Mouse (Mus musculus) neutrophil, adult 5-6 weeks (primary cell): ENCODE data around the gene Scfd2. TPM values are rescaled to one million over a fixed set of nuclear protein-coding genes. Genes with fewer than 3 reads are reported as not detected.

Experiments
- ATAC-seq: fragments of 151-379, 151-347 bp; 2 replicates; pipeline ENCODE4 v1.8.0; 2017; ENCODE audit warnings: mild to moderate bottlenecking, moderate TSS enrichment; ENCODE audit not compliant: insufficient number of reproducible peaks, poor library complexity, low FRiP score, severe bottlenecking; ENCODE audit errors: extremely low read depth
- total RNA-seq: library from RNA; stranded (forward); fragments of 200-1000 nt; gene quantifications from 2 replicates; pipeline ENCODE4 v1.2.3, GENCODE M21; 2017

Gene Scfd2
- total RNA-seq, 1 experiment from 2014 or later, result 13.2 TPM

DNA sequence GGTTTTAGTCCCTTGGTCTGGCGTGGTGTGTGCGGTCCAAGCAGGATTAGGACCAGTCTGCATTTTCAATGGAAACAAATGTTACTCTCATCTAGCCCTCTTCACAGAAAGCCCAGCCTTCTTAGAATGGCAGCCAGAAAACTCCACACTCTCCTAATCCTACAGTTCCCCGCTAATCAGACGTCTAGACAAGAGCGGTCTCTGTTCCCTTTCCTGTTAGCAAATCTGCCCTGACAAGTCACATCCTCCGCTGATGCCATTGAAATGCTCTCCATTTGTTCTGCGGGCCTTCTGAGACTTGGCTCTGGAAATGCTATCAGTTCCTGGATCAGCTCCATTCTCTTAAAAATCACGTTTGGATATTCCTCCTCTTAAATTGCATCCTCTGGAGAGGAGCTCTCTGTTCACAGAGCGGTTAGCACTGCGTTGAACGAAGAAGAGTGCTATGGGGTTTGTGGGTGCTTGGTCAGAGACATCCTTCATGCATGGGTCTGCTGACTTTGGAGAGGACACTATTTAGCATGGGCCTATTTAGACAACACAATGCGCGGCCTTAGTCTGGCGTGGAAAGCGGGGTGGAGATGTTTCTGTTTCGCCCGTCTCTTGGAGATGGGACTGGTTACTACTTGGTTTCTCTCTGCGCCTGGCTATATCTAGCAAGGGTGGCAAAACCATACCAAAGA is 358.3 kb downstream of the Scfd2 start:
- ATAC-seq, result no peak

DNA sequence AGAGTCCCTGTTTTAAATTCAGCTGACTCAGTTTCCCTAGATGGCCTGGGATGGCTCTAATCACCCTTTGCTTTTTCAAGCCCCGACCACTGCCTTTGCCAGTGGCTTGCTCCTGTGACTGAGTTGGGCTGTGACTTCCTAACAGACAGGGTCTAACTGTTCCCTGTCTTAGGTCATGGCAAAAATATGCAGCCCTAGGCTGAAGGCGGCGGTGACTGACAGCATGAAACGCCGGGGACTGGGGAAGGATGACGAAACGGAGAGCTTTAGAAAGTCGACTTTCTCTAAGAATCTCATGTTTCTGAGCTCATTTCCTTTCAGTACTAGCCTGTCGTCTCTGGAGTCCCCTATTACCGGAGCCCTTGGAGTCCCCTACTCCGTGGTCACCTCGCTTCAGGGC is 359.4 kb downstream of the Scfd2 start:
- no peak for ATAC-seq

- no peak for ATAC-seq
Measured at GRCm38 (mm10) chr5:74171768-74172167, 359.8 kb downstream of the Scfd2 start.

DNA sequence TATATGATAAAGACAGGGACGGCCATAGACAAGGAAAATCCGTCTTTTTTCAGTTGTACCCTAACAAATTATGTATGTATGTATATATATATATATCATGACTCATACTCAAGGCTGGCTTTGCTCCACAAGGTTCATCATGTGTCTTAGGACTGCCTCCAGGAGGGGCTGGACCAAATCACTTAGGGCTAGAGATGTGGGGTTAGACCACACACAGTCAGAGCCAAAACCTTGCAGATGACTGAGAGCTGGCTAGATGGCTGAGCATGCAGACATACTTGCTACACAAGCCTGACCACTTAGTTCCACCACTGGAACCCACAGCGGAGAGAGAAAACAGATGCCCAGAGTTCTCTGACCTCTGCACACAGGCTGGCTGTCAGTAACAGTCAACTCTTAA is 363.5 kb downstream of the Scfd2 start:
- ATAC-seq, result no peak

DNA sequence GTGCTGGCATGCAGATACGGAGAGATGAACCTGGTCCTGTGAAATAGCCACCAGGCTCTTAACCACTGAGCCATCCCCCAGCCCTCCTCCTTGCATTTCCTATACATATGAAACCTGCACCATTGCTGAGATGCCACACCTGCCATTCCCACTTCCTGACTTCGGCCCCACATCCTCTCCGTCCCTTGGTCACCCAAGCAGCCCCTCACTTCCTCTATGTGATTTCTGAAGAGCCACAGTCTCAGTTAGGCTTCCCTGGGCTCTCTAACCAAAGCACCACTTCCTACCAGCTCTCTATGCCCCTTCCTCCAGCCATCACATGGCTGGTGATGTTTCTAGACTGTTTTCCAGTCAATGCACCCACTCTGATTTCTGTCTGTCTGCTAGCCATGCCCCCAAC is 364.9 kb downstream of the Scfd2 start:
- no peak for ATAC-seq

DNA sequence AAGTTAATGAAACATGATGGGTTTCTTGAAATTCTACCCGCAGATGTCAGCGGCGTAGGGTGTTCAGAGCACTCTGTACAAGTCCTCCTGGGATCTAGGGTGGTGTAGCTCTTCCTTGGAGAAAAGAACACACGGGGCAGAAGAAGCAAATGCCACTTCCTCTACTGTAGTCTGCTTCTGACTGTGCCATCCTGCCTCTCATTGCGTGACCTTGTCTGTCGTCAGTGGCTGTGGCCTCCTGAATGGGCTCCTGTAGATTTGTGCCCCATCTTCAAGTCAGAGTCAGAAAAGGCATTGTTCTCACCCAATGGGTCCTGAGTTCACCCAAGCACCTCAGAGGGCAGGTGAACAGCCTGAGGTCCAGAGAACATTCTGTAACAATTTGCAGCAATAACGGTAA is 367.0 kb downstream of the Scfd2 start:
- peak; percentile 25; the same call in 1 of the 2 replicates for ATAC-seq

DNA sequence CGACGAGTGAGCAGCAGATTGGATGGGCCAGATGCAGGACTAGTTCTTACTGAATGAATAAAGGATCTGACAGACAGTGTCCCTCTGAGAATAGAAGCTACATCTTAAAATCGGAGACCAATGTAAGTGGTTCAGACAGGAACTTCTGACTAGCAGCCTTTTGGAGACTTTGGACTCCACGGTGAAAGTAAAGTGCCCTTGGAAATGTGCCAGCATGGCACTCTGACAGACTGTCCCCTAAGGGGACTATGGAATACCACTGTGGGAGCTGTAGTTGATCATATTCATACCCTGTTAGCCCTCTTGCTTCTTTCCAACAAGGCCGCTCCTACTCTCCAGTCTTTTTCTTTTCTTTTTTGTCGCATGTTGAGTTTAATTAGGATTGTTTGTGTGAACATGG is 368.4 kb downstream of the Scfd2 start:
- no peak for ATAC-seq

GRCm38 (mm10) chr5:74162013-74162412 is 369.5 kb downstream of the Scfd2 start:
- ATAC-seq, result no peak

- ATAC-seq, result no peak
Measured at GRCm38 (mm10) chr5:74161297-74161926, 370.1 kb downstream of the Scfd2 start.

- no peak for ATAC-seq
Measured at GRCm38 (mm10) chr5:74160349-74160748, 371.2 kb downstream of the Scfd2 start.

DNA sequence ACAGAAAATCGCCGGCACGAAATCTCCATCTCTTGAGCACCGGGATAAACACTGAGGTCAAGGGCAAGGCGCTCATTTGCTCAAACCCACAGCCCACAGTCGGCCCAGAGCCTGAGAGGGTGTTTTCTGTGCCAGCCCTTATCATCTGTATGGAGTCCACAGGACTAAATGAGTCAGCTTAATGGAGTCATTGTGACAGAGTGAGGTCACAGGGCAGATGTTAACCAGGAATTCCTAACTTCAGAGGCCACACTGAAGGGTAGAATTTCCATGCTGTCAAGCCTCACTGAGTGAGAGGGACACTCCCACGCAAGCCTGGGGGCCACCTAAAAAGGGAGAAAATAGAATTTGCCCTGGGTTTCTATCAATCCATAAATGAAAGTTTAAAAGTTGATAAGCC is 371.7 kb downstream of the Scfd2 start:
- ATAC-seq, result no peak

GRCm38 (mm10) chr5:74158929-74159632 is 372.5 kb downstream of the Scfd2 start:
- no peak for ATAC-seq

DNA sequence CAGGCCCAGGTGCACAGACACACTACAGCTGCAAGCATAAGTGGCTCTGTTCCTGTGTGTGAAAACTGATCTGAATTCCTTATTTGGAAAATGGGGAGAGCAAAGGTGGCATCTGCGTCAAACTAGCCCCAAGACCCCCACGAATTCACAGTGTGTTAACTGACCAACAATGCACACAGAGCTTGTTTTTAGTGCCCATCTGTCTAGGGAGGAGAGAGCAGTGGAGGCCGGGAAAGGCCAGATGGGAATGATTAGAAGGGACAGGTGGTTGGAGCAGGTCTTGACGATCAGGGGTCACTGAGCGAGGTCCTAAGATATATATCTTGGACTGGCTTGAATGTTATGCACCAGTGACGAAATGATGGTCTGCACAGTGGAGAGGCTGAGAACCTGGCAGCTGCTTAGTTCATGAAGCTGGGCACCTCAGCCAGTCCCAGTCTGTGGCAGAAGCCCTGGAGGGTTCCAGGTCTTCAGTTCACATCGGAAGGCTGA is 375.7 kb downstream of the Scfd2 start:
- ATAC-seq, result no peak

Other genes starting within 250 kb of the Scfd2 start
- 165 and 167 TPM in 2 replicates for gene Fip1l1, start 3.7 kb upstream of the Scfd2 start, total RNA-seq
- 0.81 TPM in 1 of 2 replicates, not detected in the other for gene Lnx1, start 171.2 kb upstream of the Scfd2 start, total RNA-seq